Mouse (Mus musculus): ENCODE data around the gene Luzp1. TPM values are rescaled to one million over a fixed set of nuclear protein-coding genes. Genes with fewer than 3 reads are reported as not detected.

The Luzp1 gene
- polyA plus RNA-seq, 1 experiment from 2014 or later, result 146 TPM

DNA sequence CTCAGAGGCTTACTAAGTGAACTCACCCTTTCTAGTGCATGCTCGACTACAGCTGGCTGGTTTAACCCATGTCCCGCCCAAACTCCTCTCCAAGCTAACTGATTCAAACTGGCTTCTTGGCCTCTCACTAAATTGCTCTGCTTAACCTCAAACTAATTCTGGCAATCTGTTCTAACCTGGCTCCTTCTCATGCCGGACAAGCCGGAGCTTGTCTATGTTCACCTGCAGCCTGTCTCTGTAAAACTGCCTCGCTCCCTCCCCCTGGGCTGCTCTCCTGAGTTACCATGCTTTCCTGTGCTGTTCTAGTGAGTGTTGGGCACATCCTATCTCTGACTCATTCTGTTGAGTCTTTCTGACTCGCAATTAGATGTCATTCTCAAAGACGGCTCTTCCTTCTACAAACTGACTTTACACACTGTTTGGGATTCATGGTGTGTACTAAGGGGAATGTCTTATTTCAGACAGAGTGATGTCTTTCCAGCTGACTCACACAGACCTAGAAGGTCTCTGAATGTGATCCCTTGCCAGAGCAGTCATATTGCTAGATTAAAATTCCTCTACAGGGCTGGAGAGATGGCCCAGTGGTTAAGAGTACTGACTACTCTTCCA lies 128.8 kb downstream of the Luzp1 start:
- H3K9ac ChIP-seq, result no peak overlapping the region
- H3K4me2 ChIP-seq, result no peak overlapping the region
- ATAC-seq (replicated peaks; ENCODE audit: low FRiP score), result no peak
- no peak overlapping the region for H3K27ac ChIP-seq
- no peaks in the 10 kb centered on the region for H3K27me3 ChIP-seq
- peaks cover 32% of the 10 kb centered on the region for H3K4me1 ChIP-seq
- no peak overlapping the region for H3K4me3 ChIP-seq (replicated peaks)
- H3K36me3 ChIP-seq, result no peaks in the 10 kb centered on the region
- WGBS, result 86% methylated on average over 7 of the region's 7 CpGs
- H3K9me3 ChIP-seq (replicated peaks), result no peaks in the 10 kb centered on the region

DNA sequence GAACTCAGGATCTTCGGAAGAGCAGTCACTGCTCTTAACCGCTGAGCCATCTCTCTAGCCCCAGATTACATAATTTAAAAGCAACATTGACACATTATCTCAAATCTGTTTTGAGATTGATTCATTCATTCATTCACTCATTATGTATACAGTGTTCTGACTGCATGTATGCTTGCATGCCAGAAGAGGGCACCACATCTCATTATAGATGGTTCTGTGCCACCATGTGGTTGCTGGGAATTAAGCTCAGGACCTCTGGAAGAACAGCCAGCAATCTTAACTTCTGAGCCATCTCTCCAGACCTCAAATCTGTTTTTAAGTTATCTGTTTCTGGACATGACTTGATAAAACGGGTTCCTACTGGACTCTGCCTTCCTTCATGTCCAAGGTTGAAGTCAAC lies 130.3 kb downstream of the Luzp1 start:
- Histone ChIP-seq H3K27ac (no peak overlapping the region), H3K36me3 (no peaks in the 10 kb centered on the region), H3K4me1 (peaks cover 21% of the 10 kb centered on the region), H3K4me2 (no peak overlapping the region), H3K9ac (no peak overlapping the region), H3K4me3 (replicated peaks) (no peak overlapping the region), H3K27me3 (no peaks in the 10 kb centered on the region), H3K9me3 (replicated peaks) (no peaks in the 10 kb centered on the region)
- no peak for ATAC-seq (replicated peaks; ENCODE audit: low FRiP score)
- 98% methylated on average over 3 of the region's 3 CpGs for WGBS

DNA sequence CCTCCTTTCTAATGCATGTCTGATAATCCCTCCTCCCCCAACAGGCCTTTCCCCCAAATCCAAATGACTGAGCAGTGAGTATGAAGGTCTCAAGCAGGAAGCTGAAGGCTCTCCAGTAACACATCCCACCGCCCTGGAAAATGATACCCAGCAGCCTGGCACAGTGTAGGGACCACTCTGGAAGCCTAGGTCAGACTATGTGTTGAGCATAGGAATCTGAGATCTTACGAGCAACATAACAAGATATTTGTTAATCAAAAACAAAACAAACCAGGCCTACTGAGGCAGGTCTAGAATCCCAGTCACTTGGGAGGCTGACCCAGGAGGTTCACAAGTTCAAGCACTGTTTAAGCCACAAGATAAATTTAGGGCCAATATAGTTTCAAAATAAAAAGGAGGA lies 131.0 kb downstream of the Luzp1 start:
- Histone ChIP-seq H3K9me3 (replicated peaks) (no peaks in the 10 kb centered on the region), H3K27ac (peak overlapping the region; percentile 41; the same call in 1 of the 2 replicates), H3K36me3 (no peaks in the 10 kb centered on the region), H3K4me3 (replicated peaks) (peak overlapping the region; percentile 88), H3K27me3 (no peaks in the 10 kb centered on the region), H3K4me1 (peaks cover 18% of the 10 kb centered on the region), H3K4me2 (peak overlapping the region; percentile 59), H3K9ac (0 out of 2 replicates have a peak overlapping the region, but pooled peaks have one; percentile 99)
- no peak for ATAC-seq (replicated peaks; ENCODE audit: low FRiP score)
- 65% methylated on average over 2 of the region's 2 CpGs for WGBS

DNA sequence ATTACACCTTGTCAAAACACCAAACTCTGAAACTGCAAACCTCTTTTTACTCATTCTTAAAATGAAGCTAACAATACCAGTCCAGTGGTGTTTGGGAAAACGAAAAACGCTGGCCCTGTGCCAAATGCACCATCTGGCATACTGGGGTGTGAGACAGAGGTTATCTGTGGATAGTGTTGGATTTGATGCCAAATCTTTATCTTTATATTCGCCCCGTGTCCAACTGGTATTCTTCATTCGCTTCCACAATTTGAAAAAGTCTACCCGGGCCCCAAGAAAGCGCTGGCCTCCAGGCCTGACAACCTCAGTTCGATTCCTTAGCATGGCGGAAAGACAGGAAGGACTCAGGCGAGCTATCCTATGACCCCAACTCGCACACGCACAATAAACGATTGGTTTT lies 131.9 kb downstream of the Luzp1 start:
- H3K27me3 ChIP-seq, result no peaks in the 10 kb centered on the region
- peak overlapping the region; percentile 92 for H3K27ac ChIP-seq
- no peak; the same call in 1 of the 2 replicates for ATAC-seq (replicated peaks; ENCODE audit: low FRiP score)
- peak overlapping the region; percentile 88 for H3K4me3 ChIP-seq (replicated peaks)
- H3K4me1 ChIP-seq, result peaks cover 18% of the 10 kb centered on the region
- peak overlapping the region; percentile 99 for H3K9ac ChIP-seq
- H3K36me3 ChIP-seq, result no peaks in the 10 kb centered on the region
- H3K9me3 ChIP-seq (replicated peaks), result no peaks in the 10 kb centered on the region
- H3K4me2 ChIP-seq, result peak overlapping the region; percentile 59
- WGBS, result under 1% methylated on average over 13 of the region's 13 CpGs

DNA sequence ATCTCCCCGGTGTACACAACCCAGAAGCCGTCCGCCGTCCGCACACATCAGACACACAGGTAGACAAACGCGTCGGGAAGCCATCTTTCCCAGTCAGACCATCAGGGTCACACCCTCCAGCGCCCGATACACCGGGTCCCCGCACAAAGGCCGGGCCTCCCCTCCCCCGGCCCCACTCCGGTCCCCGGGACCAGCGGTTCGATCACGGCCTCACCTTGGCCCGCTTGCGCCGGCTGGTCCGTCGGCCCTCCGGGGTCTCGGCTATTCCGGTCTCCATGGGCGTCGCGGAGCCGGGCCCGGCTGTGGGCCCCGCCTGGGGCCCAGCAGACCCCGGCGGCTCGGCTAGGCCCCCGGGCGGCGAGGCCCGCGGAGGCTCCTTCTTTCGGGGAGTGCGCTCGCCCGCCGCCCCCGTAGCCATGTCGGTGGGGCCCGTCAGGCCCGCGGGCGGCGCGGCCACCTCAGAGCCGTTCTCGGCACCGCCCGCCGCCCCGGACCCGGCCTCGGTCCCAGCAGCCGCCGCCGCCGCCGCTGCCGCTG lies 132.5 kb downstream of the Luzp1 start:
- Histone ChIP-seq H3K36me3 (no peaks in the 10 kb centered on the region), H3K27ac (peak overlapping the region; percentile 92), H3K9me3 (replicated peaks) (no peaks in the 10 kb centered on the region), H3K4me1 (peaks cover 18% of the 10 kb centered on the region), H3K9ac (peak overlapping the region; percentile 99), H3K27me3 (no peaks in the 10 kb centered on the region), H3K4me3 (replicated peaks) (peak overlapping the region; percentile 88), H3K4me2 (peak overlapping the region; percentile 59)
- WGBS, result under 1% methylated on average over 49 of the region's 68 CpGs
- ATAC-seq (replicated peaks; ENCODE audit: low FRiP score), result peak; percentile 65

DNA sequence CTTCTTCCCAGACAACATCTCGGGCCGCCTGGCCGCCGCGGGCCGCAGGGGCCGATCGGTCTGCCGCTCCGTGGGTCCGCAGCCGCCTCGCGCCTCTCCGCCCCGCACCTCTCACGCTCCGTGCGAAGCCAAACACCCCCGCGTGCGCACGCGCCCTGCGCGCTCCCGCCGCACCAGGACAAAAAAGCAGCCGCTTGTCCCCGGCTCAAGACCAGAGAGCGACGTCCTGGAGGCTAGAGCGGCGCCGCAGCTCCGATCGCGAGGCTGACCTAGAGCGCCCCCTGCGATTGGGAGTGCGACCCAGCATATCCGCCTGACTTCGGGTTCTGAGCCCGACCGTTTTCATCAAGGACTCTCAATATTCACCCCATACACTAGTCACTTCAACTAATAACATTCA lies 133.0 kb downstream of the Luzp1 start, which contains the start of gene Kdm1a:
Gene Kdm1a, minus strand, starts transcription at position 156 of the 400 bp plus-strand sequence.
- Histone ChIP-seq H3K4me2 (peak within 1 kb of the TSS; percentile 59), H3K9me3 (replicated peaks) (no peaks in the 10 kb centered on the region), H3K36me3 (no peaks in the 10 kb centered on the region), H3K4me3 (replicated peaks) (peak within 1 kb of the TSS; percentile 88), H3K9ac (peak within 1 kb of the TSS; percentile 99), H3K27me3 (no peaks in the 10 kb centered on the region), H3K4me1 (peaks cover 17% of the 10 kb centered on the region), H3K27ac (peak within 1 kb of the TSS; percentile 92)
- WGBS, result under 1% methylated on average over 45 of the region's 45 CpGs
- peak; percentile 87 for ATAC-seq (replicated peaks; ENCODE audit: low FRiP score)

Other genes with a start within 250 kb of the Luzp1 start
- 10.9 and 12.5 TPM in 2 replicates for gene Tcea3, start 222.0 kb upstream of the Luzp1 start, polyA plus RNA-seq (2015; fragmentation: Nextera tagmentation; extraction: Ambion mirVana)
- gene Zfp46, start 185.1 kb upstream of the Luzp1 start, polyA plus RNA-seq (2015; fragmentation: Nextera tagmentation; extraction: Ambion mirVana), result 22.8 TPM in 2 replicates
- gene Hnrnpr, start 158.8 kb upstream of the Luzp1 start, polyA plus RNA-seq (2015; fragmentation: Nextera tagmentation; extraction: Ambion mirVana), result 183 and 188 TPM in 2 replicates
- gene Htr1d, start 46.2 kb upstream of the Luzp1 start, polyA plus RNA-seq (2015; fragmentation: Nextera tagmentation; extraction: Ambion mirVana), result 0.21 and 0.44 TPM in 2 replicates
- gene 6030445D17Rik, start 7.5 kb upstream of the Luzp1 start, polyA plus RNA-seq (2015; fragmentation: Nextera tagmentation; extraction: Ambion mirVana), result 0.40 and 0.57 TPM in 2 replicates
- gene Kdm1a, start 133.0 kb downstream of the Luzp1 start, polyA plus RNA-seq (2015; fragmentation: Nextera tagmentation; extraction: Ambion mirVana), result 39.9 and 43.7 TPM in 2 replicates
- gene Tex46, start 140.7 kb downstream of the Luzp1 start, polyA plus RNA-seq (2015; fragmentation: Nextera tagmentation; extraction: Ambion mirVana), result not detected in 2 replicates
- gene Lactbl1, start 152.9 kb downstream of the Luzp1 start, polyA plus RNA-seq (2015; fragmentation: Nextera tagmentation; extraction: Ambion mirVana), result not detected in 2 replicates